8 mouse cellular contexts compared by ENCODE assay signal in genomic region chr4:45527562-45528354, GRCm38 (mm10). TPM values are rescaled to one million over a fixed set of nuclear protein-coding genes. Genes with fewer than 3 reads are reported as not detected.
A peak's percentile ranks its signal among the peaks of the same experiment; 100 is the strongest.
DNase-seq lines count a peak whose midpoint lies in the region; ATAC-seq and TF ChIP-seq lines count a peak whose summit lies in the region.

No protein-coding gene starts in this region.

- no peaks in the 10 kb centered on the region for H3K9me3 ChIP-seq in intestine, embryonic 15.5 days
- H3K9me3 ChIP-seq in lung, embryonic 16.5 days (ENCODE audit: control insufficient read depth, low read length) = no peaks in the 10 kb centered on the region

- peaks cover 3% of the 10 kb centered on the region; the same call in 1 of the 2 replicates for H3K4me1 ChIP-seq in embryonic fibroblast, embryonic 13.5 days (ENCODE audit: control insufficient read depth, insufficient read depth, low read length)
- peaks cover 28% of the 10 kb centered on the region for H3K4me1 ChIP-seq in intestine, embryonic 15.5 days (replicated peaks)
- H3K4me1 ChIP-seq in lung, embryonic 16.5 days (replicated peaks; ENCODE audit: control insufficient read depth, insufficient read depth, low read length) = peaks cover 44% of the 10 kb centered on the region

- no peak for ATAC-seq in intestine, embryonic 15.5 days
- no peak for ATAC-seq in lung, embryonic 16.5 days (ENCODE audit: low read depth)

- peak overlapping the region; percentile 92 for H3K9ac ChIP-seq in intestine, embryonic 15.5 days
- H3K9ac ChIP-seq in lung, embryonic 16.5 days (ENCODE audit: low read length) = peak overlapping the region; percentile 94

- no peak for DNase-seq in layer of hippocampus, adult 2 months (ENCODE audit: low spot score in 2 of 2)
- DNase-seq in layer of hippocampus, adult 8-10 months (ENCODE audit: low spot score in 2 of 2) = no peak
- DNase-seq in thymus, postnatal 25 days = peak; percentile 8
- DNase-seq in embryo, embryonic 9.5 days (ENCODE audit: extremely low spot score) = no peak
- DNase-seq in urinary bladder, postnatal 14 days (ENCODE audit: low spot score) = no peak

- 0 out of 2 replicates have a peak, but pooled peaks cover 4% of the 10 kb centered on the region for H3K36me3 ChIP-seq in intestine, embryonic 15.5 days
- peaks cover 11% of the 10 kb centered on the region; the same call in 1 of the 2 replicates for H3K36me3 ChIP-seq in lung, embryonic 16.5 days (ENCODE audit: control insufficient read depth, insufficient read depth, low read length)

- 0 out of 2 replicates have a peak overlapping the region, but pooled peaks have one; percentile 18 for H3K27ac ChIP-seq in layer of hippocampus, adult 2 months
- H3K27ac ChIP-seq in embryonic fibroblast, embryonic 13.5 days (ENCODE audit: insufficient read depth, low read length) = no peak overlapping the region
- no peak overlapping the region for H3K27ac ChIP-seq in intestine, embryonic 15.5 days
- peak overlapping the region; percentile 79; the same call in 1 of the 2 replicates for H3K27ac ChIP-seq in lung, embryonic 16.5 days (ENCODE audit: low read length)

- H3K27me3 ChIP-seq in intestine, embryonic 15.5 days (replicated peaks) = no peaks in the 10 kb centered on the region
- H3K27me3 ChIP-seq in lung, embryonic 16.5 days (ENCODE audit: control insufficient read depth, insufficient read depth, low read depth, low read length) = no peaks in the 10 kb centered on the region

- WGBS in intestine, embryonic 15.5 days = 93% methylated on average over 2 of the region's 2 CpGs
- 83% methylated on average over 2 of the region's 2 CpGs for WGBS in lung, embryonic 16.5 days

- peak; percentile 67 for TF ChIP-seq CTCF in layer of hippocampus, adult 2 months (conservative IDR thresholded peaks at IDR 0.05)
- no peak for TF ChIP-seq CTCF in embryonic fibroblast, embryonic 13.5 days (IDR thresholded peaks at IDR 0.05; ENCODE audit: borderline replicate concordance, insufficient read depth, low read length)

- H3K4me2 ChIP-seq in intestine, embryonic 15.5 days (replicated peaks) = peak overlapping the region; percentile 98
- peak overlapping the region; percentile 97 for H3K4me2 ChIP-seq in lung, embryonic 16.5 days (ENCODE audit: low read depth, low read length)

- TF ChIP-seq POLR2A in embryonic fibroblast, embryonic 13.5 days (IDR thresholded peaks at IDR 0.05; ENCODE audit: low read depth, low read length) = no peak

- H3K4me3 ChIP-seq in layer of hippocampus, adult 2 months = peak overlapping the region; percentile 69; the same call in 1 of the 2 replicates
- peak overlapping the region; percentile 66 for H3K4me3 ChIP-seq in embryonic fibroblast, embryonic 13.5 days (ENCODE audit: insufficient read depth, low read length)
- H3K4me3 ChIP-seq in intestine, embryonic 15.5 days (replicated peaks) = peak overlapping the region; percentile 71
- H3K4me3 ChIP-seq in lung, embryonic 16.5 days (ENCODE audit: low read length) = peak overlapping the region; percentile 86

RNA-seq across cellular contexts. Expression of gene Shb, which starts 4.5 kb away (rescaled TPM):
- total RNA-seq in layer of hippocampus, adult 2 months (2021) = 10 to 100 TPM; 14.1 to 18.8 TPM
- total RNA-seq in layer of hippocampus, adult 8-10 months (2022) = 10 to 100 TPM; 13.1 to 18.1 (median 14.1) TPM
- 11.4 and 11.9 TPM in 2 replicates for polyA plus RNA-seq in embryonic fibroblast, embryonic 13.5 days (2011; ENCODE audit: insufficient read length, low read depth, missing spikeins)
- polyA plus RNA-seq in intestine, embryonic 15.5 days (2015; fragmentation: Nextera tagmentation; extraction: Ambion mirVana) = 4.0 and 4.8 TPM in 2 replicates
- polyA plus RNA-seq in lung, embryonic 16.5 days (2015; fragmentation: Nextera tagmentation; extraction: Ambion mirVana) = 12.4 and 16.1 TPM in 2 replicates

Comparison
In these comparisons a context has a peak if more than half of its experiments do, and no peak if none do; other contexts are left out.
1. H3K27ac ChIP-seq: peak in layer of hippocampus, adult 2 months (single experiment) and lung, embryonic 16.5 days (single experiment); none in embryonic fibroblast, embryonic 13.5 days (single experiment) and intestine, embryonic 15.5 days (single experiment).
2. Peak in every context shown above with its lines, with median percentiles within 50 percentile points of each other: H3K4me3 ChIP-seq.